Mouse (Mus musculus): ENCODE measurements around the gene Slc8a1. TPM values are rescaled to one million over a fixed set of nuclear protein-coding genes. Genes with fewer than 3 reads are reported as not detected.

Slc8a1 gene
- polyA plus RNA-seq, 1 experiment from 2014 or later: 18.6 TPM

- no peaks in the 10 kb centered on the region for H3K36me3 ChIP-seq
- ATAC-seq (ENCODE audit: low FRiP score, low read depth): no peak
- no peak overlapping the region for H3K4me3 ChIP-seq
- H3K4me1 ChIP-seq (replicated peaks): no peaks in the 10 kb centered on the region
- no peak overlapping the region for H3K9ac ChIP-seq
- 42% methylated on average over 3 of the region's 3 CpGs for WGBS
- no peaks in the 10 kb centered on the region for H3K27me3 ChIP-seq
- no peak overlapping the region for H3K4me2 ChIP-seq
- H3K27ac ChIP-seq (replicated peaks): no peak overlapping the region
- H3K9me3 ChIP-seq: no peaks in the 10 kb centered on the region
Observed at GRCm38 (mm10) chr17:81704761-81705160, 33.4 kb downstream of the Slc8a1 start.

GRCm38 (mm10) chr17:81703258-81703657, 34.9 kb downstream of the Slc8a1 start:
- Histone ChIP-seq H3K4me1 (replicated peaks) (no peaks in the 10 kb centered on the region), H3K9me3 (no peaks in the 10 kb centered on the region), H3K4me3 (no peak overlapping the region), H3K36me3 (no peaks in the 10 kb centered on the region), H3K27me3 (no peaks in the 10 kb centered on the region), H3K4me2 (no peak overlapping the region), H3K27ac (replicated peaks) (no peak overlapping the region), H3K9ac (no peak overlapping the region)
- WGBS: 77% methylated on average over 2 of the region's 2 CpGs
- no peak for ATAC-seq (ENCODE audit: low FRiP score, low read depth)

- 91% methylated on average over 4 of the region's 4 CpGs for WGBS
Observed at GRCm38 (mm10) chr17:81701701-81702100, 36.5 kb downstream of the Slc8a1 start.

GRCm38 (mm10) chr17:81698789-81699188, 39.4 kb downstream of the Slc8a1 start:
- 37% methylated on average over 10 of the region's 10 CpGs for WGBS
- Histone ChIP-seq H3K36me3 (no peaks in the 10 kb centered on the region), H3K4me2 (no peak overlapping the region), H3K4me1 (replicated peaks) (no peaks in the 10 kb centered on the region), H3K27me3 (no peaks in the 10 kb centered on the region), H3K9me3 (no peaks in the 10 kb centered on the region), H3K27ac (replicated peaks) (no peak overlapping the region), H3K9ac (no peak overlapping the region), H3K4me3 (no peak overlapping the region)
- no peak for ATAC-seq (ENCODE audit: low FRiP score, low read depth)

More at GRCm38 (mm10) chr17:81701701-81702100, 36.5 kb downstream of the Slc8a1 start:
- no peak overlapping the region for H3K4me2 ChIP-seq
- H3K36me3 ChIP-seq: no peaks in the 10 kb centered on the region
- no peak overlapping the region for H3K4me3 ChIP-seq
- H3K9ac ChIP-seq: no peak overlapping the region
- no peaks in the 10 kb centered on the region for H3K27me3 ChIP-seq
- no peak for ATAC-seq (ENCODE audit: low FRiP score, low read depth)
- no peaks in the 10 kb centered on the region for H3K4me1 ChIP-seq (replicated peaks)
- no peak overlapping the region for H3K27ac ChIP-seq (replicated peaks)
- no peaks in the 10 kb centered on the region for H3K9me3 ChIP-seq

GRCm38 (mm10) chr17:81697695-81698094, 40.5 kb downstream of the Slc8a1 start:
- Histone ChIP-seq H3K4me1 (replicated peaks) (no peaks in the 10 kb centered on the region), H3K27ac (replicated peaks) (no peak overlapping the region), H3K9me3 (no peaks in the 10 kb centered on the region), H3K36me3 (no peaks in the 10 kb centered on the region), H3K4me2 (no peak overlapping the region), H3K4me3 (no peak overlapping the region), H3K27me3 (no peaks in the 10 kb centered on the region), H3K9ac (no peak overlapping the region)
- WGBS: 69% methylated on average over 2 of the region's 2 CpGs
- ATAC-seq (ENCODE audit: low FRiP score, low read depth): no peak

- Histone ChIP-seq H3K4me2 (no peak overlapping the region), H3K9ac (no peak overlapping the region), H3K4me3 (no peak overlapping the region), H3K4me1 (replicated peaks) (no peaks in the 10 kb centered on the region), H3K36me3 (no peaks in the 10 kb centered on the region), H3K27ac (replicated peaks) (no peak overlapping the region), H3K9me3 (no peaks in the 10 kb centered on the region), H3K27me3 (no peaks in the 10 kb centered on the region)
- no peak for ATAC-seq (ENCODE audit: low FRiP score, low read depth)
- 85% methylated on average over 1 of the region's 1 CpGs for WGBS
Observed at GRCm38 (mm10) chr17:81694977-81695376, 43.2 kb downstream of the Slc8a1 start.

GRCm38 (mm10) chr17:81679616-81680015, 58.6 kb downstream of the Slc8a1 start:
- Histone ChIP-seq H3K4me3 (no peak overlapping the region), H3K9ac (no peak overlapping the region)
- no peak for ATAC-seq (ENCODE audit: low FRiP score, low read depth)

GRCm38 (mm10) chr17:81677450-81677849, 60.7 kb downstream of the Slc8a1 start:
- H3K27me3 ChIP-seq: peaks cover 5% of the 10 kb centered on the region; the same call in 1 of the 2 replicates
- H3K4me2 ChIP-seq: no peak overlapping the region
- no peaks in the 10 kb centered on the region for H3K4me1 ChIP-seq (replicated peaks)
- no peak overlapping the region for H3K27ac ChIP-seq (replicated peaks)
- H3K36me3 ChIP-seq: no peaks in the 10 kb centered on the region
- WGBS: 65% methylated on average over 2 of the region's 2 CpGs
- peak; percentile 61 for ATAC-seq (ENCODE audit: low FRiP score, low read depth)
- no peak overlapping the region for H3K4me3 ChIP-seq
- H3K9me3 ChIP-seq: no peaks in the 10 kb centered on the region
- H3K9ac ChIP-seq: no peak overlapping the region

More at GRCm38 (mm10) chr17:81679616-81680015, 58.6 kb downstream of the Slc8a1 start:
- no peaks in the 10 kb centered on the region for H3K27me3 ChIP-seq
- H3K27ac ChIP-seq (replicated peaks): no peak overlapping the region
- no peaks in the 10 kb centered on the region for H3K36me3 ChIP-seq
- H3K9me3 ChIP-seq: no peaks in the 10 kb centered on the region
- no peak overlapping the region for H3K4me2 ChIP-seq
- no peaks in the 10 kb centered on the region for H3K4me1 ChIP-seq (replicated peaks)

GRCm38 (mm10) chr17:81676203-81676602, 62.0 kb downstream of the Slc8a1 start:
- Histone ChIP-seq H3K27ac (replicated peaks) (no peak overlapping the region), H3K4me2 (no peak overlapping the region), H3K4me1 (replicated peaks) (peaks cover 5% of the 10 kb centered on the region; the same call in 1 of the 2 replicates), H3K4me3 (no peak overlapping the region), H3K9ac (no peak overlapping the region), H3K9me3 (no peaks in the 10 kb centered on the region), H3K36me3 (no peaks in the 10 kb centered on the region), H3K27me3 (peaks cover 9% of the 10 kb centered on the region; the same call in 1 of the 2 replicates)
- 62% methylated on average over 3 of the region's 3 CpGs for WGBS
- no peak for ATAC-seq (ENCODE audit: low FRiP score, low read depth)

GRCm38 (mm10) chr17:81671245-81671644, 66.9 kb downstream of the Slc8a1 start:
- no peaks in the 10 kb centered on the region for H3K36me3 ChIP-seq
- H3K9ac ChIP-seq: peak overlapping the region; percentile 99; the same call in 1 of the 2 replicates
- H3K9me3 ChIP-seq: no peaks in the 10 kb centered on the region
- H3K4me3 ChIP-seq: peak overlapping the region; percentile 95; the same call in 1 of the 2 replicates
- peaks cover 9% of the 10 kb centered on the region; the same call in 1 of the 2 replicates for H3K27me3 ChIP-seq
- H3K4me1 ChIP-seq (replicated peaks): peaks cover 39% of the 10 kb centered on the region
- WGBS: 19% methylated on average over 5 of the region's 5 CpGs
- peak overlapping the region; percentile 73 for H3K4me2 ChIP-seq
- ATAC-seq (ENCODE audit: low FRiP score, low read depth): no peak
- 0 out of 2 replicates have a peak overlapping the region, but pooled peaks have one; percentile 100 for H3K27ac ChIP-seq (replicated peaks)

GRCm38 (mm10) chr17:81669816-81670691, 68.1 kb downstream of the Slc8a1 start:
- 0% methylated on average over 30 of the region's 84 CpGs for WGBS
- H3K27me3 ChIP-seq: peaks cover 9% of the 10 kb centered on the region; the same call in 1 of the 2 replicates
- peak overlapping the region; percentile 73 for H3K4me2 ChIP-seq
- H3K9me3 ChIP-seq: no peaks in the 10 kb centered on the region
- H3K27ac ChIP-seq (replicated peaks): peak overlapping the region; percentile 100
- ATAC-seq (ENCODE audit: low FRiP score, low read depth): peak; percentile 86
- H3K36me3 ChIP-seq: no peaks in the 10 kb centered on the region
- H3K9ac ChIP-seq: peak overlapping the region; percentile 99
- H3K4me1 ChIP-seq (replicated peaks): peaks cover 43% of the 10 kb centered on the region
- peak overlapping the region; percentile 95 for H3K4me3 ChIP-seq

- Histone ChIP-seq H3K4me1 (replicated peaks) (peaks cover 43% of the 10 kb centered on the region), H3K9me3 (no peaks in the 10 kb centered on the region)
Observed at GRCm38 (mm10) chr17:81669062-81669815, 68.9 kb downstream of the Slc8a1 start.

More at GRCm38 (mm10) chr17:81669062-81669815, 68.9 kb downstream of the Slc8a1 start:
- Histone ChIP-seq H3K27ac (replicated peaks) (peak overlapping the region; percentile 100), H3K27me3 (peaks cover 9% of the 10 kb centered on the region; the same call in 1 of the 2 replicates), H3K9ac (peak overlapping the region; percentile 99), H3K4me3 (peak overlapping the region; percentile 95), H3K4me2 (peak overlapping the region; percentile 73), H3K36me3 (no peaks in the 10 kb centered on the region)
- under 1% methylated on average over 22 of the region's 22 CpGs for WGBS
- peak; percentile 90 for ATAC-seq (ENCODE audit: low FRiP score, low read depth)
